Mouse (Mus musculus) spleen, postnatal 10 days (tissue): ENCODE measurements at regions not wholly inside any gene's neighbourhood (a gene's known extent, or its start where the extent isn't known, plus 50 kb on each side); places are given as distances from the start of the nearest gene placed in this dataset.
"Not testable (repeated sequence)": the region's sequence is repeated elsewhere in the genome, so short reads cannot be mapped to it uniquely, and the experiment has no call there.

Experiments used
- DNase-seq, 2 experiments: peaks; one replicate each; pipeline ENCODE4 v3.0.0; 2021 to 2022; ENCODE audit warnings: low spot score in 2 of 2

GRCm38 (mm10) chr12:27977548-27978256, 574.5 kb downstream of the Dcdc2c start:
- no peak for DNase-seq

GRCm38 (mm10) chr12:27962908-27963307, 589.3 kb downstream of the Dcdc2c start:
- DNase-seq = no peak

GRCm38 (mm10) chr12:27960064-27960463, 592.1 kb downstream of the Dcdc2c start:
- no peak for DNase-seq

- no peak for DNase-seq
Measured at GRCm38 (mm10) chr12:27947646-27948045, 604.6 kb downstream of the Dcdc2c start.

- no peak for DNase-seq
Measured at GRCm38 (mm10) chr12:27946866-27947459, 604.6 kb upstream of the Sox11 start.

- DNase-seq = no peak
Measured at GRCm38 (mm10) chr12:27945411-27945810, 603.0 kb upstream of the Sox11 start.

GRCm38 (mm10) chr12:27941053-27941452, 598.7 kb upstream of the Sox11 start:
- DNase-seq = no peak

- no peak for DNase-seq
Measured at GRCm38 (mm10) chr12:27932382-27933140, 590.2 kb upstream of the Sox11 start.

GRCm38 (mm10) chr12:27928366-27928963, 586.1 kb upstream of the Sox11 start:
- no peak for DNase-seq

GRCm38 (mm10) chr12:27926730-27927129, 584.4 kb upstream of the Sox11 start:
- no peak for DNase-seq

- DNase-seq = no peak
Measured at GRCm38 (mm10) chr12:27920607-27921006, 578.2 kb upstream of the Sox11 start.

- DNase-seq = no peak
Measured at GRCm38 (mm10) chr12:27916401-27916920, 574.1 kb upstream of the Sox11 start.

GRCm38 (mm10) chr12:27909417-27910100, 567.2 kb upstream of the Sox11 start:
- no peak for DNase-seq

- not testable (repeated sequence) for DNase-seq
Measured at GRCm38 (mm10) chr12:27896682-27897081, 554.3 kb upstream of the Sox11 start.

- no peak for DNase-seq
Measured at GRCm38 (mm10) chr12:27881720-27882119, 539.3 kb upstream of the Sox11 start.

GRCm38 (mm10) chr12:27866421-27866820, 524.0 kb upstream of the Sox11 start:
- DNase-seq = no peak

GRCm38 (mm10) chr12:27849537-27849936, 507.2 kb upstream of the Sox11 start:
- no peak for DNase-seq

- DNase-seq = no peak
Measured at GRCm38 (mm10) chr12:27849099-27849498, 506.7 kb upstream of the Sox11 start.

- no peak for DNase-seq
Measured at GRCm38 (mm10) chr12:27848141-27848540, 505.8 kb upstream of the Sox11 start.

- no peak for DNase-seq
Measured at GRCm38 (mm10) chr12:27847397-27847796, 505.0 kb upstream of the Sox11 start.

- no peak for DNase-seq
Measured at GRCm38 (mm10) chr12:27844958-27845357, 502.6 kb upstream of the Sox11 start.

- no peak for DNase-seq
Measured at GRCm38 (mm10) chr12:27838955-27839354, 496.6 kb upstream of the Sox11 start.
